Mouse (Mus musculus): Measurements from ENCODE around the gene Cpsf2.

- no peak for TF ChIP-seq CTCF (IDR thresholded peaks at IDR 0.05; ENCODE audit: insufficient read depth, low read length)
- no peak for TF ChIP-seq POLR2A (IDR thresholded peaks at IDR 0.05; ENCODE audit: borderline replicate concordance, extremely low read depth, low read depth, low read length)
Measured at GRCm38 (mm10) chr12:102055758-102056157, 80.0 kb downstream of the Cpsf2 start.

Data from lung, adult 2 months (tissue).